20 mouse cellular contexts compared by ENCODE assay signal in genomic region chr7:139896796-139897195, GRCm38 (mm10). TPM values are rescaled to one million over a fixed set of nuclear protein-coding genes. Genes with fewer than 3 reads are reported as not detected.
"Had no signal": no experiment of that assay in that cellular context is flagged by ENCODE, and none has a peak within 500 bp of the region (broad histone marks: within the 10 kb centered on the region; RNA-seq: fewer than 3 reads in every experiment).

No protein-coding gene starts in this region.

- DNase-seq: kidney, adult 9 months; kidney, postnatal 36 days; lung, embryonic 14.5 days; lung, postnatal 10 days; retina, postnatal 1 day; thymus, postnatal 36 days had no signal

- H3K27ac ChIP-seq: kidney, postnatal 0 days; limb, embryonic 15.5 days; liver, embryonic 12.5 days; midbrain, embryonic 10.5 days; neural tube, embryonic 13.5 days had no signal

- H3K4me2 ChIP-seq: limb, embryonic 15.5 days; liver, embryonic 12.5 days; lung, embryonic 14.5 days had no signal

- H3K9ac ChIP-seq: limb, embryonic 15.5 days; liver, embryonic 12.5 days; lung, embryonic 14.5 days; neural tube, embryonic 13.5 days had no signal

- H3K36me3 ChIP-seq: limb, embryonic 15.5 days; liver, embryonic 12.5 days; midbrain, embryonic 10.5 days; neural tube, embryonic 13.5 days had no signal

- H3K4me1 ChIP-seq: liver, embryonic 12.5 days had no signal

- H3K4me3 ChIP-seq: limb, embryonic 15.5 days; liver, embryonic 12.5 days; midbrain, embryonic 10.5 days; neural tube, embryonic 13.5 days had no signal

- ATAC-seq: liver, embryonic 12.5 days; midbrain, embryonic 16.5 days had no signal

- H3K9me3 ChIP-seq: limb, embryonic 15.5 days; liver, embryonic 12.5 days; midbrain, embryonic 10.5 days; neural tube, embryonic 13.5 days had no signal

RNA-seq across cellular contexts. Expression of gene Kndc1, which starts 2.3 kb away (rescaled TPM):
- polyA plus RNA-seq: limb, embryonic 11.5 days; liver, embryonic 16.5 days had no signal

RNA-seq across cellular contexts. Expression of gene Utf1, which starts 46.8 kb away (rescaled TPM):
- total RNA-seq: layer of hippocampus, adult 18-20 months; layer of hippocampus, postnatal 14 days; left cerebral cortex, adult 18-20 months; left cerebral cortex, postnatal 14 days; megakaryocyte, adult 5-6 weeks had no signal
- polyA plus RNA-seq: kidney, postnatal 0 days; limb, embryonic 11.5 days; liver, embryonic 12.5 days; liver, embryonic 16.5 days; midbrain, embryonic 16.5 days; neural tube, embryonic 13.5 days; stomach, embryonic 16.5 days had no signal
